Mouse (Mus musculus) right cerebral cortex, postnatal 4 days (tissue): ENCODE measurements at regions not wholly inside any gene's neighbourhood (a gene's known extent, or its start where the extent isn't known, plus 50 kb on each side); places are given as distances from the start of the nearest gene placed in this dataset.

Source experiments
- DNase-seq: peaks from one replicate; pipeline ENCODE4 v3.0.0-alpha.2; 2022

DNA sequence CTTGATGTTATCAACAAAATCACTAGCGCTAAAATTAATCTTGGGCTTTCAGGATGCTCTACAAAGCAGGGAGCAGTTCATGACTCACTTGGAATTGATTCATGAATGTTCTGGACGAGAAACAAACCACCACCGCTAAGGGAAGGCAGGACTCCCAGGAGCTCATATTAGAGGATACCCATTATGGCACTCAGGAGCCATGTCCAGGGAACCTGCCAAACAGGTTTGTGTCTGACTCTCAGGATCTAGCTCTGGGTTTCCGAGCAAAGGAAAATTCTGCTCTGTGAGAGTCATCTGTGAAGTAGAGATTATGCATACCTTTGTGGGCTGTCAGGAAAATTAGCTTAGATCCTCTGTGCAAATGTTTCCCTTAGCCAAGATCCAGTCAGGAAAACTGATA lies 454.3 kb upstream of the Sox11 start:
- no peak for DNase-seq

DNA sequence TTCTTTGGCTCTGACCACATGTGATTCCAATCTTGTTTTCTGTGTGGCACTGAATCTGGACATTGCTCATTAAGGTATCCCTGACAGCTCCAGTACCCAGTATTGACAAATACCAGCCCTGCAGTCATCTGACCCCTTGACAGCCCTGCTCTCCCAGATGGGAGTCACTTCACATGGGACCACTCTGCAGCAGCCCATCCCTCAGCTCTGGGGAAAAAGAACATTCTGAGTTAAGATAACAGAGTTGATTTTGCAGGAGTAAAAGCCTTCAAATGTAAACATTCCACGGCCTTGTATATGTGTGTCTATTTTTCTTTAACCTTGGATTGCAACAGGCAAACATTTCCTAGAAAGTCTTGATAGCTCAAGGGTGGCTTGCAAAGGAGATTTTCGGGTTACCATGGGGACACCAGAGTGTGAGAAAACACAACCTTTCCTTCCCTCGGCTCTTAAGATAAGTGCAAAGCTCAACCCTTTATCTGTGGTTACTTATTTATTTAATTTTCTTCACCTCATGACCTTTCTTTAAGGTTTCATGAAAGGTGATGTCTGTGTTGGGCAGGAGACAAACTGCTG lies 444.4 kb upstream of the Sox11 start:
- DNase-seq, result no peak

DNA sequence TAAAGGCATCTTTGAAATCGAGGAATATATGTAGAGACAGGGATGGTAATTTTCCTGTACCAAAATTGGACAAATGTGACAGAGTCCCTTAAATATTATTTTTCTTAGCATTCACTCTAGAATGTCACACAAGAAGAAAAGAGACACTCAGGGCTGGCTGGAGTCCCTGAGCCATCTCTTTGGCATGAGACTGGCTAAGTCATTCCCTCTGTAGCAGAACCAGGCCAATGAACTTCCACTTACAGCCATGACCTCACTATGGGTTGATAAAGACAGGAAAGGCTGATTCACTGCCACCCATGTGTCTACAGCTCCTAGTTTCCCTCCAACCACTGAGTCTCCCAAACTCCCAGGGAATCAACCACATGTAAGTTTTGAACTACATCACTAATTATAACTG lies 438.4 kb upstream of the Sox11 start:
- no peak for DNase-seq

DNA sequence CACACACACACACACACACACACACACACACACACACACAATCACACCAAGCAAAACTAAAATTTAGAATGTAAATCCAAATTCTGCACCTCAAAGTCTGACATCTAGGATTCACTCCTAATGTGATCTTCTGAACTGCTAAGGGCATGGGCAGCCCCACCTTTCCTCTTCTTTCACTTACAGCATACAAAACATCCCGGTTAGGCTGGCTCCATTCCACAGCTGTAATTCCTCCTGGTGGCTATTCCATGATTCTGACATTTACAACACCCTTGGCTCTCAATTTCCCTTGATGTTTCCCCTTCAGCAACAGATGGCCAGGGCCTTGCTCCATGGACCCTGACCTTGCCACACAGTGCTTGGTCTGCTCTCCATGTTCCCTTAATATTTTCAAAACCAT lies 423.6 kb upstream of the Sox11 start:
- no peak for DNase-seq

DNA sequence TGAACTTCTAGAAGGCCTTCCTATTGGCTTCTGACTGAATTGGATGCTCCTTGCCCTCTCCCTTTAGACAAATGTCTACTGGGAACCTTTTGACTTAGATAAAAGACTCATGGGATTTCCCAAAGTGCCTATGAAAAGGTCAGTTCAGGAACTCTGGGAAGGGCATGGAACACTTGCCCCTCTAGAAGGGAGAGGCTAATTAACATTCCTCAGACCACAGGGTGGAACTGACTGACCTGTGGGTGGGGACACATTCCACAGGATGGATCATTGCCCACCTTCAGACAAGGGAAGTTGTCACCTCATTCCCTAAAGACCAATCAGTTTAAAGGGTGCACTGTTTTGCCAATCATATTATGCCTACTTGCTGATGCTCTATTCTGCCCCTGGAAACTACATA lies 416.6 kb upstream of the Sox11 start:
- no peak for DNase-seq

DNA sequence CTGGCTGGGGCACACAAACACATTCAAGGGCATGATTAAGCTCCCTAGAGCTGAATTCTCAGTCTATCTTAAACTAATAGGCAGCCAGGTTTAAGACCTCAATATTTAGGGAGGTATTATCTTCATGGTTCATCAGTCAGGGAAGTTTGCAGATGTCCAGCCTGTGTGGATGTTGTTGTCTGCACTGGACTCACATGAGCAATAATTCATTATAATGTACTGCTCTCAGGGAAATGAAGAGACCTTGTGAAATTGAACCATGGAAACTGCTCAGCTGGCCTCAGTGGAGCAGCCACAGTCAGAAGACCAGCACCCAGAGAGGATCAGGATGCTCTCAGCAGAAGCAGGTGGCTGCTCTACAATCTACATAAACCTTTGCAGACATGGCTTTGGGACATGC lies 415.3 kb upstream of the Sox11 start:
- no peak for DNase-seq

DNA sequence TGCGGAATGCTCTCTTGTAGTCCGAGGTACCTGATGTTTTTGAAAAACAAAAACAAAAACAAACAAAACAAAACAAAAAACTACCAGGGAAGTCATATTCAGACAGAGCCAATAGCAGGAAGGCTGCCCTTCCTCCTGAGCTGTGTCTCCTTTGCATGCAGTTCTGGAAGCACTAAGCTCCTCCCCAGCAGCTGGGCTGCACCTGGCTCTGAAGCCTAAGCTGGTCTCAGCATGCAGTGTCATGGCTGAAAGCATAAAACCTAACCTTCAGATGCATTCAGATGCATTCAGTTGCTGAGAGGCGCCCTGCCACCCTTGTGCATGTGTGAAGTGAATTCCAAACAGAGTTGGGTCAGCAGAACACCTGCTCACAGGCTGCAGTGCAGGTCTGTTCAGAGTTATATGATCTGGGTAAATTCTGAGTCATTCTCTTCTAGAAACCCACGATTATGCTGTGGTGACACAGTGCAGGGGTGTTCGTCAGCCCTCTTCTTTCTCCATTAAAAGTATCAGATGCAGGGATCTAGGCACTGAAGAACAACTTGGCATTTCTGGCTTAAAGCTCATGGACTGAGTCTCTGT lies 382.3 kb upstream of the Sox11 start:
- no peak for DNase-seq

DNA sequence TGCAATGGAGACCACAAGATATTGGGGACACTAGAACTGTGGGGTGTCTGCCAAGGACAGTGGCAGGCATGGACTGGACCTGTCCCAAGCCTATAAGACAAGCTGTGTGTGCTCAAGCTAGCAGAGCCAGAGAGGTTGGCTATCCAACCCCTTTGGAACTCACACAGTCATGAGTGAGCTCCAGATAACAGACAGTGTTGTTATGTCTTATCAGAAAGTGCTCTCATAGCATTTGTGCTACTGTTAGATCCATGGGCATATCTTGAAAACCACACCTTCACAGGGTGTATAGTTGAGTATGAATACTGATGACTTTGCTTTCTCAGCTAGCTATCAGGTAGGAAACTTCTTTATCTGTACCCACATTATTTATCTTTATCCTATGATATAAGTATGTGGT lies 338.1 kb upstream of the Sox11 start:
- DNase-seq, result no peak

DNA sequence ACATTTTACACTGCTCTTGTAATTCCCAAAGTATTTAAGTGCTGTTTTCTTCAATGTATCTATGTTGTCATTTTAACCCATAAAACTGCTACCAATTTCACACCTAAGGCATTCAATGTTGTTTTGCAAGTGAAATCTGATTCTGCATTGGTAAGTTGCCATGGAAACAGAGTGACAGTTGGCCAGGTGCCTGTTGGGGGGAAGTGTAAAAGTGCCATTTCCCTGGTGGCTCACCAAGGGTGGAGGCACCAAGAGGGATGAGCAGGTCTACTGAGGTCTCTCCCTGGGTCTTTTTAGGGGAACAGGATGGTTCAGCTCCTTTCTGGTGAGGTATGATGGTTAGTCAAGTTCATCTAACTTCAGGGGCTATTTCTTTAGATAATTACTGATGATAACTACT lies 331.0 kb upstream of the Sox11 start:
- peak; percentile 41 for DNase-seq

DNA sequence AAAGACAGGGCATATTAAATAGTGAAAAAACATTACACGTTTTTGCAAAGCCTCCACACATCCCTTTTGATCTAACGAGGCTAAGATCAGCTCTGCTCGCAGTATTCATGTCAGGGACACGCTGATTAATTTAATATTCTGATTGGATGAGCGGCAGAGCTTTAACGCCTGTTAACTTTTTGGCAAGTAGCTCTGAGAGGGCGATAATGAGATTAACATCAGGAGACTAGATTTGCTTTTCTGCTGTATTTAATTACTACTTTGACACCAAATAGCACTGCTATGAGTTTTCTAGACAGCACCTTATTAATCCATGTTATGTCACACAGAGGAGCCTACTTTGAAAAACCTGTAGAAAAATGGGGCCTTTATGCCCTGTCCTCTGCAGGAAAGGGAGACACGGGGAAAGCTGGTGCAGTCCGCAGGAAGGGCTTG lies 328.3 kb upstream of the Sox11 start:
- no peak for DNase-seq

DNA sequence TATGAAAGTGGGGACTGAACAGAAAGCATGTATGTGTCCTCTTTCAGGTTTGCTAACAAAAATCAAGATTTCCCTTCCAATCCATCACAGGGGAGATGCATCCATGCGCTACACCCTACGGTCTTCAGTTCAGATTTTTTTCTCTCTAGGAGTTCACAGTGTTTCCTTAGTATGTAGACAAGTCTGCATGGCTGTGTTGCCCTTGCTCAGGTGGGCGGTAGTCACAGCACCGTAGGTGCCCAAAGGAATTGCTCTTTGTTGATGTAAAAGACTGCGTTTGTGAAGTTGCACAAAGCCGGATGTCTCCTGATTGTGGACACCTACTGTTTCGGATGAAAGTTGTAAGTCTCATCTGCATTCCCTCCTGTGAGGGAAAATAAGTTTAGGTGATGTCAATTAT lies 327.8 kb upstream of the Sox11 start:
- DNase-seq, result no peak

DNA sequence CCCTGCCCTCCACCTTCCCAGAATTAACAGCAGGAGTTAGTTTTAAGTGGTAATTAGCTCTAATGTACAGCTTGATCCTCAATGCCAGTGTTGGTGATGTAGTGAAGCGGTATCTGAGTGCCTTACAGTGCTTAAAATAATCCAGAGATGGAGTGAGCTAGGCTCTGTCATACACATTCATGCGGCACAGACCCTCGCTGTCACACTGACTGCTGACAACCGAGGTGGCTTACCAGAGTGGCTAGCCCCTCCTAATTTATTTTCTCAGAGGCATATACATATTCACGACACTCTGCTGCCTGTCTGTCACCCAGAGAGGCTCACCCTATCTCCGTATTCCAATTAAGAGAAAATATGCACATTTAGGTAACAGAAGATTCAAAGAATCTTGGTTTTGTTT lies 327.2 kb upstream of the Sox11 start:
- DNase-seq, result peak; percentile 18

DNA sequence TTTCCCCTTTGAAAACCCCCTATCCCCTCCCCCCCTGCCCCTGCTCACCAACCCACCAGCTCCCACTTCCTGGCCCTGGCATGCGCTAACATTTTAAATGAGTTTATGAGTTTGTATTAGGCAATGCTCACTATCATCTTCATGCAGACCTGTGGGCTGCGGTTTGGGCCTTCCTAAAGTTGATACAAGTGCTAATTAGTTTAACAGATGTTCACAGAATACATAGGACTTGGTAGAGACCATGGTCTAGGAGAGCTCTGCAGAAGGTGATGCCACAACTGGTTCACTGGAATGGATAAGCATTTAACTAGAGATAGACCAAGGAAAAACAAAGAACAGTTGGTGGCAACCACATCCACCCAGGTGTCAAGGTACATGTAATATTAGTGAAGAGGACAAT lies 324.1 kb upstream of the Sox11 start:
- DNase-seq, result no peak

DNA sequence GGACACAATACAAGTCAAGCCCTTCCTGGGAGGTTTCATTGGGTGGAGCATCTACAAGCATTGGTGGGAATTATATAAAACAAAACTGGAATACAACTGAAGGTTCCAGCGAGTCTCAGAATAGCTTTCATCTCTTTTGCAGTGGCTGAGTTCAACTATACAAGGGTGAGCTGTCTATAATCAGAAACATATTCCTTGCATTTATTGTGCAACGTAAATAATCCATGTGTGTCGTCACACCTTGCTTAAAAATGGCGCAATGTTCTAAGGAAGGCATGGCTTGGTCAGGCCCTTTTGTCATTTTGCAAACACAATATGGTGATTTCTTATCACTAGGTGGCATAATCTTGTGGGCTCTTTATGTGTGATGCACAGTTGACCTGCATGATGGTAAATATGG lies 320.8 kb upstream of the Sox11 start:
- no peak for DNase-seq

DNA sequence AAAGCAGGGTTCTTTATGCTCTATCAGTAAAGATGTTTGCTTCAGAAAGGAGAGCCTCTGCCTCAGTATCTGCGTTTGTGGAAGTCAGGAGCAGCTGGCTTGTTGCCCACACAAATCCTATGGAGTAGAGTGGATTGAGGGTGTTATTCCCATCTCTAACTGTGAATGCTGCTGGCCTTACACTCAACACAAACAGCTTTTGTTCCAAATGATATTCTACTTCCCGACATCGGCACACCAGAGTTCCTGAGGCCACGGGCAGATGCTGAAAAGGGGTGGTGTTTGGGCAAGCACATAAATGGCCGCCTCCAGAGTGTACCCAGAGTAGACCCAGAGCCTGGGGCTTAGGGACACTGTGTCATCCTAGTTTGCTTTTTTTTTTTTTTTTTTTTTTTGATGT lies 320.3 kb upstream of the Sox11 start:
- no peak for DNase-seq

DNA sequence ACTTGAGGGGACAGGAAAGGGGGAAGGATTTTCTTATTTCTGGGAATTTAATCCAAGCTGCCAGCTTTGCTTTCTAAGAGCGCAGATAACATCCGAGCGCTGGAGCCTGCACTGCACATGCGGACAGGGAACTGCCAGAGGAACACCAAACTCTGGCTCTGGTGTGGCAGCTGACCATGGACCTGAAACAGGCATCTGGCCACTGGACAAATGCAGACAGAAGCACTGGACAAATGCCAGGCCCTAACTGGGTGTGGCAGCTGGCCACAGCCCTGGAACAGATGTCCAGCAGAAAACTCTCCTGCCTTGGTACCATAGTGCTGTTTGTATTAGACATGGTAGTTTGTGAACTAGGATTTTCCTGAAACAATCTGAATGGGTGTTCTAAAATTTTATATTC lies 315.2 kb upstream of the Sox11 start:
- DNase-seq, result no peak

DNA sequence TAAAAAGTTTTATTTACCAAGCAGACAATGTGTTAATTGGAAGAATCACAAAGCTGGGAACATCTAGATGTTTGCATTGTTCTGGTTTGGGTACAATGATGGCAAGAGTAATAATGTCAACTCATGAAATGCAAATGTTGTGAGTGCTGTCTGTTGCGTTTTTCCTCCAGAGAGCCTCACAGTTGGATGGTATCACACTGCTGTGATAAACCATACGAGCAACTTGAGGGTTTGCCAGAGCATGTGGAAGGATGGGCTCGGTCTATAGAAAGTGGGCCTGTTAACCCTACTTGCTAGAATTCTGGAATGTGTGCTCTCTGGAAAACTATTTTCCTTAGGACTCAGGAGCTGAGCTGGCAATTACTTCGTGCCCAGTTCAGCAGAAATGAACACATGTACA lies 311.2 kb upstream of the Sox11 start:
- no peak for DNase-seq

DNA sequence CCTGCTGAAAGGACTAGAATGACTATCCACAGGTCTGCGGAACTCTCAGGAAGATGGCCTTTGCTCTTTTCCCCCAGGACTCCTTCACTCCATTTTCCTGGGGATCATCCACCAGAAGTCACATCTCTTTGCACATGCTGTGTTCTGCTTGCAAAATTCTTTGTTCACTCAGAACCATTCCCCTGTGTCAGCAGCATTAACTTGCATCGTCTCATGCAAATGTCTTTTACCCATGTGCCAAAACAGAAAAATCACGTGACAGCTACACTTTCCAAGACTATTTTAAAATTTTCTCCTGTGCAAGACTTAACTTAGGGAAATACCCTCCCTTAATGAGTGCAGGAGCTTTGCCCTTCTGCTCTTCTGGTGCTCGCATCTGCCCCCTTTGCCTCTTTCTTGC lies 306.2 kb upstream of the Sox11 start:
- no peak for DNase-seq

DNA sequence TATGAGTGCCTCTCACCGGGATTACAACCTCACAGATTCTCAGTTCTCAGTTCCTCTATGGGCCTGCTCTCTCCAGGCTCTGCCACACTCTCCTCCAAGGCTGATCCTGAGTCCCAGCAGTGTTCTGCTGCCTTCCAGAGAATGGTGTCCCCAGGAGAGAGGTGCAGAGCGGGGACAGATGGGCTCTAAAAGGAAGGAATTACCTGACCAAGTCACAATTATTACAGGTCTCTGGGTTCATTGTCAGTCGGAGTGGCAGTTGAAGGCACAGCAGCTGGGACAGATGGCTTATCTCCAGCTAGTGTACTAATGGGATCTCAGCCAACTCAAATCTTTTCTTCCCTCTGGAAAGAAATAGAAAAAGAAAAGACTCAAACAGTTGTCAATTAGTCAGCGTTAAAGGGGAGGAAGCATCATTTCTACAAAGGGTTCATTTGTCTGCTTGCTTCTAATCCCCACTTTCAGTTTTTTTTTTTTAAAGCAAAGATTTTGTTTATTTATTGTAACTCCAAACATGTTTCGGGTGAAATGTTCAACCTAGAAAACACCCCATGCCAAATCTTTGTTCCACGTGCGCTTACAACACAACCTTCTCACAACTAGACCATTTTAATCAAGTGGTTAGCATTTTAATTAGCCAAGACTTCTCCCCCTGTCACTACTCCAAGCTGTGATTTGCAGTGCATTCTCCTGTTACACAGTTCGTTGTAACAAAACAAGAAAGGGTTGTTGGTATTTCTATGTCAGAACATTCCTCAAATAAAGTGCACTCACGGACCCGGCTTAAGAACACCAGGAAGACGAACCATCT lies 304.3 kb upstream of the Sox11 start:
- no peak for DNase-seq

DNA sequence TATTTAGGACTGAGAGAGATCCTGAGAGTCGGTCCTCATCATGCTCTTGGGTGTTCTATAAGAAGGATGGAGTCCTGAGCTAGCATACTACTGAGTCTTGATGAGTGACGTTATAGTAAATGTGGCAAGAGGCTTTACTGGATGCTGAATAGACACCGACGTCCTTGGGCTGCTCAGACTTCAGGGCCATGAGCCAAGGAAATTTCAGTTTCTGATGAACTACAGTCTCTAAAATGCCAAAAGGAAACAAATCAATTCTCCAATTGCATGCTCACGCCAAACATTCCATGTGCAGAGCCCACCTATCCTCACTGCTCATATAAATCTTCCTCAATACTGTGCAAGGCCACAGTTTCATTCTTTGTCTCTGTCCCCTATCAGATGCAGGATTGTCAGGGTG lies 277.2 kb upstream of the Sox11 start:
- no peak for DNase-seq

DNA sequence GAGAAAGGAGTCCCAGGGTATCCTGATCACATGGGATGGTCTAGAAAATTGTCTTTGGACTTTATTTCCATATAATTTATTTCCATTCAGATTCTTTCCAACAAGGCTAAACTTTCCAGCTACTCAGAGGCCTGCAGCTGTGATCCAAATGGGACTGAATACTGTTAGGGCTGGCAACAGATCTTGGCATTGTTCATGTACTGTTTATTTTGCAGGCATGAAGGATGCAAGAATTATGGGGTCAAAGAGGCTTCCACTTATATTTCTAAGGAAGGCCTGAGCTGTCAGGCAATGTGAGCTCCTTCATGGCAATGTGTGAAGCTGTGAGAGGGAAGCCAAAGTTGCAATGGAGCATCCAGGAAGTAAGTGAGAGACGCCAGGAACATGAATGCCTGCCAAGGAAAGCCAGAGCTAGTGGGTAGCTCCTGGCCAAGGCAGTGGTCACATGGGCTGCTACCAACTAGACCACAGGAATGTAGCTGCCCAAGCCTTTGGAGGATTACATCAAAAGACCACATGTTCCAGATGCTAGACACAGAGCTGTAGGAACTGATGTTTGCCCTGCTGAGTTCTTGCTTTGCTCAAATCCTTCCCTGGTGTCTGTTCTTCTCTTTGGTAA lies 261.8 kb upstream of the Sox11 start:
- DNase-seq, result peak; percentile 7

DNA sequence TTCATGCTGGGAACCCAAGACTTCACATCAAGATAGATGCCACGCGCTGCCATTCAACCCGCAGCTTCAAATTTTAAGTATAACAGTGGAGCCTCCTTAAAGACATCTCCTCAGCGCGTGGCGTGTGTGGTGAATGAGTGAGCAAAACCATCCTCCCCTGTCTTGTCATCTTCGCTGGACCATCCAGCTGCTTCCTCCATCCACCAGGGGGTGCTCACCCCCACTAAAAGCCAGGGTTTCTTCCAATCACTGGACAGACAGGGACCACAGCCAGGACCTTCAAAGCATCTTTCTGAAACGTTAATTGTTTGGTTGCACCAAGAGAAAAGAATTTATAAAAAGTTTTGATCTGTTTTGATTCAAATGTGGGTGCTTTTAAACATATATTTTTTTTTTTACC lies 256.8 kb upstream of the Sox11 start:
- peak; percentile 70 for DNase-seq

DNA sequence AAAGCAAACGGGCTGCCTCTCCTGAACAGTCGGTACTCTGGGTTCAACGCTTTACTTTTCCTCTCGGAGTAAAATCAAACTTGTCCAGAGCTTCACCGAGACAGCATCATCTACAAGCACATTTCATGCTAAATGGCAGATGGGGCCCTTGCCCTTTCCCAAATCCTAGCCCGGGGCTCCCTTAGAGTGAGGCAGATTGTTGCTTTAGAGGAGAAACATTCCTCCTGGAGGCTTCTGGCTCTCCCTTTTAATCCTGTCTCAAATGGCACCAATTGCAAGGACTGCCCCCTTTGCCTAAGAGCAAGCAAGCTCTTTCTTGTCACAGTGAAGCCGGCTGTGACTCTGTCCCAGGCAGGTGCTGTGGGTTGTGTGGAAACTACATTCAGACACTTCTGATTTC lies 255.5 kb upstream of the Sox11 start:
- peak; percentile 3 for DNase-seq

DNA sequence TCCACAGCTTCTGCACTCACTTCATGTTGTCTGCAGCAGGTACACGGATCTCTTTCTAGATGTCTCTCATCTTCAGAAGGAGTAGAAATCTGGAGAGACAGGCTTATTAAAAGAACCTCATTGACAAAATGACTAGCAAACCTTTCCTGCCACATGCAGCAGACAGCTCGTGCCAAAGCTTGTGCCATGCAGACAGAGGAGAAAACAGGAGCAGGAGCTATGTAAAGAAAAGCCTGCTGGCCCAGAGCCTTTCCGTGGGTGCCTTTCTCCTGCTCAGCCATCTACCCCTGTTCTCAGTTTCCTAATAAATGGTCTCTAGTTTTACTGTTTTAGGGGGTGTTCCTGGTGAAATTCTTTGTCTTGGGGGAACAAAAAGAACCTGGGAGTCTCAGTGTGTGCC lies 254.9 kb upstream of the Sox11 start:
- DNase-seq, result peak; percentile 7
